Mouse (Mus musculus) spleen, adult 2 months (tissue): Measurements from ENCODE around the gene Idh2. TPM values are rescaled to one million over a fixed set of nuclear protein-coding genes. Genes with fewer than 3 reads are reported as not detected.
A peak's percentile ranks its signal among the peaks of the same experiment; 100 is the strongest.

Experiments used
- DNase-seq, 2 experiments: peaks; one replicate each; pipeline versions ENCODE4 v3.0.0 to v3.0.0-alpha.2; 2012 to 2021; ENCODE audit warnings: low spot score in 2 of 2, low read depth in 1 of 2
- H3K27ac ChIP-seq: fragments of 200-500 bp; 2 replicates; pipeline ENCODE4 v1.5.1; 2012; ENCODE audit warnings: low read length, inconsistent platforms; ENCODE audit not compliant: insufficient read depth
- H3K27me3 ChIP-seq: fragments of 200-500 bp; 2 replicates; pipeline ENCODE4 v1.6.1; 2012; ENCODE audit warnings: mild to moderate bottlenecking, moderate library complexity, low read length, inconsistent platforms; ENCODE audit not compliant: control insufficient read depth, insufficient read depth
- H3K36me3 ChIP-seq: fragments of 200-500 bp; 2 replicates; pipeline ENCODE4 v1.6.1; 2012; ENCODE audit warnings: mild to moderate bottlenecking, low read length, inconsistent platforms; ENCODE audit not compliant: control insufficient read depth, insufficient read depth
- H3K4me1 ChIP-seq: fragments of 200-500 bp; 2 replicates; pipeline ENCODE4 v1.6.1; 2011; ENCODE audit warnings: inconsistent platforms; ENCODE audit not compliant: control insufficient read depth, insufficient read depth, insufficient read length
- H3K4me3 ChIP-seq: fragments of 200-500 bp; 2 replicates; pipeline ENCODE4 v1.5.1; 2011; ENCODE audit warnings: mild to moderate bottlenecking, inconsistent platforms; ENCODE audit not compliant: insufficient read depth, insufficient read length; ENCODE audit errors: extremely low read depth
- CTCF ChIP-seq: fragments of 200-500 bp; IDR thresholded peaks from 2 replicates; pipeline ENCODE4 v1.5.1; 2011; ENCODE audit warnings: mild to moderate bottlenecking, inconsistent platforms; ENCODE audit not compliant: insufficient read depth, insufficient read length, insufficient replicate concordance; ENCODE audit errors: extremely low read depth
- POLR2A ChIP-seq: fragments of 200-500 bp; IDR thresholded peaks from 2 replicates; pipeline ENCODE4 v1.6.1; 2011; ENCODE audit warnings: low read depth, low read length, inconsistent platforms
- WGBS: fragments of 180-500 bp; shearing (Covaris S2); methylation state at CpG from one replicate; pipeline ENCODE4 v1.1.7; 2018; 5-methylcytosine and 5-hydroxymethylcytosine counted together
- polyA plus RNA-seq: library from polyadenylated mRNA; depleted of rRNA; stranded (reverse); fragments of >200 nt; gene quantifications from 2 replicates; pipeline ENCODE4 v1.2.3, GENCODE M21; 2012

Idh2 gene
- polyA plus RNA-seq, 1 experiment: 52.6 TPM

DNA sequence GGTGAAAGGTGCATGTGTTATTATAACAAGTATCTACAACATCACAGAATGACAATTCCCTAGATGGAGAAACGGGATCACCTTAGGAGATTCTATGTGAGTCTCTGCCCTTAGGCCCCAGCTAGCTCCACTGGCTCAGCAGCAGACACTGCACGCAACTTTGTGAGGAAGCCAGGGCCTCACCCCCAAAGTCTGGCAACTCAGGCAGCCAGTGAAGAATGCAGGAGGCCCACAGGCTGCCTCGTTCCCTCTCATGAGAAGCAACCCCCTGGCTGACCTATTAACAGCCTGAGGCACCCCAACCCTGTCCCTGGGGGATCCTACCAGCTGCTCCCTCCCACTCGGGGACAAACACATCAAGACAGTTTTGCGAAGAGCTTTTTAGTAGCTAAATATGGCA, 20.7 kb downstream of the Idh2 start:
- TF ChIP-seq POLR2A (no peak), CTCF (no peak)
- Histone ChIP-seq H3K27me3 (no peaks in the 10 kb centered on the region), H3K27ac (no peak overlapping the region), H3K4me3 (no peak overlapping the region), H3K4me1 (peaks cover 25% of the 10 kb centered on the region; the same call in 1 of the 2 replicates), H3K36me3 (peaks cover 20% of the 10 kb centered on the region)
- DNase-seq: no peak
- 63% methylated on average over 5 of the region's 5 CpGs for WGBS

DNA sequence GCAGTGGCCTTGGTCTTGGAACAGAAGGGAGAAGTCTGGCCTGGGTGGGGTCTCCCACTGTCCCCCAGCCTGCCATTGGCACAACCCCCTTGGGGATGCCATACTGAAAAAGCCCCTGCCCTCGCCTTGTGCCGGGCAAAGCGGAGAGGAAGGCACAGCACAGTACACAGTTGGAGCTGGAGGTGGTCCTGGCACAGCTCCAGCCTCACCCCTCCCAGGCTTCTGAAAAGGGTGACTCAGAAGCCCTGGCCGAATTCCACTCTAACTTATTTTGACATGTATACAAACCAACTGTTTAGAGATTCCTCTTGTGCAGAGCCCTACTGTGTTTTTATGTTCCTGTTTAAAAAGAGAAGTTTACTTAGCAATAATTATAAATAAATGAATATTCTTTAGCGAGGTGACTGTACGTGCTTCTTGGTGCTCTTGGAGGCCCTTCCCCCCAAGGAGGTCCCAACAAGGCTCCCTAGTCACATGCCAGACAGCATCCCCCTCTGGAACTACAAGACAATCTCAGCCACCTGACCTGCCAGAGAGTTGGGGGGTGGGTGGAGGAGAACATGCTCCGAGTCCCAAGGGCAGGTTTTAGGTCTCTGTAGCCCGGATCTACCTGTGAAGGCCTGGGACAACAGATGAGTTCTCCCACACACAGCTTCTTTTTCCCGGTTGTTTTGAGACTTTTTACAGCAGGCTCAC, 22.7 kb downstream of the Idh2 start:
- peaks cover 17% of the 10 kb centered on the region for H3K36me3 ChIP-seq
- H3K27ac ChIP-seq: peak overlapping the region; percentile 86
- H3K27me3 ChIP-seq: no peaks in the 10 kb centered on the region
- peaks cover 25% of the 10 kb centered on the region; the same call in 1 of the 2 replicates for H3K4me1 ChIP-seq
- no peak overlapping the region for H3K4me3 ChIP-seq
- DNase-seq: no peak
- TF ChIP-seq POLR2A: no peak
- no peak for TF ChIP-seq CTCF
- WGBS: 77% methylated on average over 9 of the region's 9 CpGs

DNA sequence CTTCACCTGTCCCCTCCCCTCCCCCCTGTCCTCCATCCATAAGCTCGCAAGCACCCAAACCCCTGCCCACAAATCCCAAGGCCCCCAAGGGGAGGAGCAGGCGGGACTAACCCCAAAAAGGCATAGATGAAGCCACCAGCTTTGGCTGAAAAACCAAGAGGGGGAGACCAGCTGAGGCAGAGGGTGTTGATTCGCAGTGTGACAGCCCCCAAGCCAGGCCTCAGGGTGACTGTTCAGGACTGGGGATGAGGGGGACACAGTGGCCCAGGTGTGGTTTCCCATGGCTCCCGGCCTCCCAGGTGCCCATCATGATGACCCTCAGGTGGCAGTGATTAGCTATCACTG, 23.4 kb downstream of the Idh2 start:
- no peaks in the 10 kb centered on the region for H3K27me3 ChIP-seq
- TF ChIP-seq CTCF: no peak
- TF ChIP-seq POLR2A: no peak
- peak overlapping the region; percentile 86 for H3K27ac ChIP-seq
- no peak for DNase-seq
- H3K36me3 ChIP-seq: peaks cover 20% of the 10 kb centered on the region
- 22% methylated on average over 4 of the region's 4 CpGs for WGBS
- H3K4me3 ChIP-seq: no peak overlapping the region
- peaks cover 25% of the 10 kb centered on the region; the same call in 1 of the 2 replicates for H3K4me1 ChIP-seq

DNA sequence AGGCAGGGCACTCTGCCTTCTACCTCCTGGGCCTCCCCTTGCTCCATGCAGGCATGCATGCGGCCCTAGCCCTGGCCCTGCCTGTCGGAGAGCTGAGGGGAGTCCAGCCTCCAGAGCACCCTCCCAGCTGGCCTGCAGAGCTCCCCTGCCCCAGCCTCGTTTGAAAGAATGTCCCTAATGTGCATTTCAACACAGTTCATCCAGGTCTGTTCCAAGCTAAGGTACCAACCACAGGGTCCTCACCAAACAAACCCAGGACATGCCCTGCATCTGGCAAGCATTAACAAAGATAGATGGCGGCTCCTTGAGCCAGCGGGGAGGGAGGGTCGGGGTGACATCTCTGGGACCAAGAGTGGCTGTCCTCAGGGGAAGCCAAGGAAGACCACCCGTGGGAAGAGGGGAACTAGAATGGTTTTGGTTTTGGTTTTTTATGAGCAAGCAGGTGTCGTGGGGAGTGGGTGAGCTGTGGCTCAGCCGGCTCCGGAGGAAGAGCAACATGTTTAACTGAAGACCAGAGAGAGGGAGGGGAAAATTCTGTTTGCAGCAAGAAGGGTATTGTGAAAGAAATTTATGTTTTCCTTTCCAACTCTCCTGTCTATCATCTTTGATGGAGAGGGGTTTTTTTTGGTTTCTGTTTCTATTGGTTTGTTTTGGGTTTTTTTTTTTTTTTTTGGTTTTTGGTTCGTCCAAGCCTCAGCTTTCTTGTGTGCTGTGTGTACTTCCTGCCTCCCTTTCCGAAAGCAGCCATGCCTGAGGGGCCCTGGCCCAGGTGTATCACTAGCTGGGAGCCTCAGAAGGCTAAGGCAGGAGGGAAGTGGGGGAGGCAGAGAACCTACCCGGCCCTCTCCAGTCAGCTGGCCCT, 24.0 kb downstream of the Idh2 start:
- H3K27ac ChIP-seq: peak overlapping the region; percentile 86
- 24% methylated on average over 13 of the region's 13 CpGs for WGBS
- H3K27me3 ChIP-seq: no peaks in the 10 kb centered on the region
- TF ChIP-seq POLR2A: no peak
- TF ChIP-seq CTCF: no peak
- peak; percentile 44 to 49 for DNase-seq
- H3K4me1 ChIP-seq: peaks cover 25% of the 10 kb centered on the region; the same call in 1 of the 2 replicates
- peak overlapping the region; percentile 18; the same call in 1 of the 2 replicates for H3K4me3 ChIP-seq
- peaks cover 26% of the 10 kb centered on the region for H3K36me3 ChIP-seq

DNA sequence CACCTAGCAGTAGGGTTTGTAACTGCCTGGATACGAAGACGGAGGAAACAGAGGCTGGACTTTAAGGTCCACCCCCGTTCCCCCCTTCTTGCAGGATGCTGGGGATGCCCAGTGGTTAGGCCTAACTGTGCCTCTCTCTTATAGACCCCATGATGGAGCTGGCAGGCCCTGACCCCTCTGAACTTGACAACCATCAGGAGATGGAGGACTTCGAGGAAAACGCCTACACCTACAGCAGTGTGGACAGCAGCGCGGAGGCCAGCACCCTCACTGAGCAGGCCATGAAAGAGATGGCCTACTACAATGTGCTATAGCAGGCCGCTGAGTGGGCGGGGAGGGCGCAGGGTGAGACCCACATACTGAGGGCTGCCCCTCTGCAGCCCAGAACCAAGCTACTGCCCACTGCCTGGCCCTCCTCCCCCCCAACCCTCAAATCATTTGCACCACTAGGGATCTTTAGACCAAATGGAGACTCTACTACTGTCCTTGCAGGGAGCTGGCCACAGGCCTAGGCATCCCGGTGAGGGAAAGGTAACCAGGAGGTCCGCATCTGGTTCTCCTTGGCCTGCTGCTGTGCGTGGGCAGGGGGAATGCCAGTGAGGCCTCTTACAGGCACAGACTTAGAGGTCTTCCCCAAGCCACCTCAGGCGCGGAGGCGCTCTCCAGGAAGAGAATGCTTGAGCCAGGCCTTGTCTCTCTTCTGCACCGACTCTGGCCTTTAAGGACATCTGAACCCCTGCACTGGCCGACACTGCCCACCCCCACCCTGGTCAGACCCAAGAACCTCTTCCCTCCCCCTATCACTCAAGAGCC, 24.8 kb downstream of the Idh2 start:
- no peak for DNase-seq
- no peak for TF ChIP-seq POLR2A
- TF ChIP-seq CTCF: no peak
- H3K36me3 ChIP-seq: peaks cover 27% of the 10 kb centered on the region
- H3K4me1 ChIP-seq: peaks cover 25% of the 10 kb centered on the region; the same call in 1 of the 2 replicates
- no peak overlapping the region for H3K4me3 ChIP-seq
- WGBS: 88% methylated on average over 18 of the region's 18 CpGs
- no peaks in the 10 kb centered on the region for H3K27me3 ChIP-seq
- H3K27ac ChIP-seq: peak overlapping the region; percentile 80

DNA sequence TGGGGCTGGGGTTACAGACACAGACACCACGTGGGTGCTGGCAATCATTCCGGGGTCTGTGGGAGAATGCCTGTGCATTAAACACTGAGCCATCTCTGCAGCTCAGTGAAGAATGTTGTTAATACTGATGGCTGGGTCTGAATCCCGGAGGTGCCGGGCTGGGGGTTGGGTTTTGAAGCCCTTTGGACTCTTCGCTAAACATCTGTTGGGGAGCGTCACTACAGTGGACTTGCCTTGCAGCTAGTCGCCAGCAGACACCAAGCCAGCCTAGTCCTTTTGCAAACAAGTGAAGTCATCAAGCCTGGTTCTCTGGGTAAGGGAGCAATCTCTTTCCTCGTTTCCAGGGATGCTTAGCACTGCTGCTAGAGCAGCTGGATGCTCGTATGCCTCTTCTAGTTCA, 27.0 kb downstream of the Idh2 start:
- H3K4me3 ChIP-seq: no peak overlapping the region
- no peaks in the 10 kb centered on the region for H3K27me3 ChIP-seq
- no peak for DNase-seq
- H3K27ac ChIP-seq: no peak overlapping the region
- TF ChIP-seq POLR2A (no peak), CTCF (no peak)
- 90% methylated on average over 9 of the region's 9 CpGs for WGBS
- peaks cover 27% of the 10 kb centered on the region for H3K36me3 ChIP-seq
- peaks cover 22% of the 10 kb centered on the region; the same call in 1 of the 2 replicates for H3K4me1 ChIP-seq
